Mouse (Mus musculus): ENCODE measurements at regions not wholly inside any gene's neighbourhood (a gene's known extent, or its start where the extent isn't known, plus 50 kb on each side); places are given as distances from the start of the nearest gene placed in this dataset.

DNA sequence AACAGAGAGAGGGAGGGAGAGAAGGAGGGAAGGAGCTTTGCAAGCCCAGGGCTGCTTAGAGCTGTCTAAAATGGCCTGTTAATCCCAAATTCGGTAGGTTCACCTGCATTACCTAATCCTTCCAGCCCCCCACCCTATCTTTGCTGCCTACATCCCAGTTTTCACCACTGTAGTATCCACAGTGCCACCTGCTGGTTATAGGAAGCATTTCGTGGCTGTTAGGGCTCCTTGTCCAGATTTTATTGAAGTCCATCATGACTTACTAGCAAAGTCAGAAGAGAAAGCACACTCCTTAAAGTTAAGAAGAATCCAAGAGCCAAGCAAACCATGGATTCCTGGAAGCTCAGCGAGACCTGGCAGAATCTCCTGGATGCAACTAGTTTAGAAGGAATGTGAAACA, 174.5 kb upstream of the Bmp4 start:
- DNase-seq, result peak; percentile 89
- ATAC-seq (ENCODE audit: insufficient read depth), result no peak
- no peak overlapping the region for H3K27ac ChIP-seq (ENCODE audit: low read depth)
- H3K4me2 ChIP-seq, result no peak overlapping the region
- no peaks in the 10 kb centered on the region for H3K9me3 ChIP-seq (ENCODE audit: low read depth, low read length)
- TF ChIP-seq CTCF (IDR thresholded peaks at IDR 0.05; ENCODE audit: low read depth), result peak; percentile 89
- peaks cover 11% of the 10 kb centered on the region for H3K4me1 ChIP-seq (ENCODE audit: insufficient read depth)
- no peaks in the 10 kb centered on the region for H3K27me3 ChIP-seq (ENCODE audit: insufficient read depth, low read length)
- H3K36me3 ChIP-seq (ENCODE audit: insufficient read depth), result no peaks in the 10 kb centered on the region
- H3K9ac ChIP-seq, result no peak overlapping the region
- no peak overlapping the region for H3K4me3 ChIP-seq (ENCODE audit: low read depth, low read length)
- 20% methylated on average over 3 of the region's 3 CpGs for WGBS

DNA sequence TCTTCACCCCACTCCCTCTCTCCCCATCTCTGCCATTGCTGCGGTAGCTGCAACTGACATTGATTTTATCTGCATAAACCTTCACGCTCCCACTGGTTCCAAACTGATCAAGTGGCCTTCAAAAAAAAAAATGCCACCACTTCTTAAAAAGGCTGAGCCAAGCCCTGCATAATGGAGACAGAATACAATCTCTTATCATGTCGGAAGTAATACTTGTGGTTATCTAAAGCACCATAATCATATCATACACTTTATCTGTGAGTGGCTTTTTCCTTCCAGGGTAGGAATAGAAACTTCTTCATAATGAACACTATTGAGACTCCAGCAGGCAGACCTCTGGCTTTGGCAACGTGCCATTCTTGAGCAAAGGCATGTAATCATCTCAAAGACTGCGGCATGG, 171.5 kb upstream of the Bmp4 start:
- Histone ChIP-seq H3K27me3 (ENCODE audit: insufficient read depth, low read length) (no peaks in the 10 kb centered on the region), H3K4me1 (ENCODE audit: insufficient read depth) (no peaks in the 10 kb centered on the region), H3K36me3 (ENCODE audit: insufficient read depth) (no peaks in the 10 kb centered on the region), H3K9ac (no peak overlapping the region), H3K4me3 (ENCODE audit: low read depth, low read length) (no peak overlapping the region), H3K9me3 (ENCODE audit: low read depth, low read length) (no peaks in the 10 kb centered on the region), H3K4me2 (no peak overlapping the region), H3K27ac (ENCODE audit: low read depth) (no peak overlapping the region)
- DNase-seq, result peak; percentile 75
- peak; percentile 38 for ATAC-seq (ENCODE audit: insufficient read depth)
- TF ChIP-seq CTCF (IDR thresholded peaks at IDR 0.05; ENCODE audit: low read depth), result no peak
- WGBS, result 55% methylated on average over 5 of the region's 5 CpGs

DNA sequence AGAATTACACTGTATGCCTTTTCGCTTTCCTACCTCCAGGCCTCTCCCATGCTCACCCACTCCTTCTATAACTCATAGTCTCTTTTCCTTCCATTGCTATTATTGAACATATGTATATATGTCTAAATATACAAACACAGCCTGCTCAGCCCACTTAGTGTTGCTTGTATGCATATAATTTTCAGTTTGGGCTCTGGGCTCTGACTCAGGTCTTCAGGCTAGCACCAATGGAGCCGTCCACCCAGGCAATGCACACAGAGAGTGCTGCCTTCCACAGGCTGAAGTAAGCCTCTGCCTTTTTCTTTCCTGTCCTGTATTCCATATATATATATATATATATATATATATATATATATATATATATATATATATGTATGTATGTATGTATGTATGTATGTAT, 162.8 kb upstream of the Bmp4 start:
- no peak overlapping the region for H3K4me3 ChIP-seq (ENCODE audit: low read depth, low read length)
- DNase-seq, result no peak
- no peak overlapping the region for H3K4me2 ChIP-seq
- no peaks in the 10 kb centered on the region for H3K27me3 ChIP-seq (ENCODE audit: insufficient read depth, low read length)
- no peak for ATAC-seq (ENCODE audit: insufficient read depth)
- H3K9ac ChIP-seq, result no peak overlapping the region
- H3K9me3 ChIP-seq (ENCODE audit: low read depth, low read length), result no peaks in the 10 kb centered on the region
- no peak overlapping the region for H3K27ac ChIP-seq (ENCODE audit: low read depth)
- 93% methylated on average over 2 of the region's 2 CpGs for WGBS
- TF ChIP-seq CTCF (IDR thresholded peaks at IDR 0.05; ENCODE audit: low read depth), result no peak
- no peaks in the 10 kb centered on the region for H3K36me3 ChIP-seq (ENCODE audit: insufficient read depth)
- no peaks in the 10 kb centered on the region for H3K4me1 ChIP-seq (ENCODE audit: insufficient read depth)

DNA sequence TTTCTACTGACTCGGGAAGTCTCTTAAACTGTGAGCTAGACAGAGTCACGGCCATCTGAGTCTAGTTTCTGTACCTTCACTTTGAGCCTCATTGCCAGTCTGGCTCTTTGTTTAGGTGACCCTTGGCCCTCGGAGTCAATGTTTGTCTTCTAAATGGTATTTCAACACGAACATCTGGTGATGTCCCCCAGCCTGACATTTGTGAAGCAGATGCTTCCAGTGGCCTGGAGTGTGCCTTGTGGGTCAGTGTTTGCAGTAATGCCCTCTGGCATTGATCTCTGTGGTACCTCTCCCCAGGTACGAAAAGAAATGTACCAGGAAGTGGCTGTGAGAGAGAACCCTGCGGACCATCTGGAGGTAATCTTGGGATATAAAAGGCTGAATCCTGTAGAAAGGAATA, 155.7 kb upstream of the Bmp4 start:
- no peaks in the 10 kb centered on the region for H3K27me3 ChIP-seq (ENCODE audit: insufficient read depth, low read length)
- H3K36me3 ChIP-seq (ENCODE audit: insufficient read depth), result no peaks in the 10 kb centered on the region
- no peak for DNase-seq
- H3K9ac ChIP-seq, result no peak overlapping the region
- H3K9me3 ChIP-seq (ENCODE audit: low read depth, low read length), result no peaks in the 10 kb centered on the region
- no peak overlapping the region for H3K27ac ChIP-seq (ENCODE audit: low read depth)
- H3K4me1 ChIP-seq (ENCODE audit: insufficient read depth), result no peaks in the 10 kb centered on the region
- TF ChIP-seq CTCF (IDR thresholded peaks at IDR 0.05; ENCODE audit: low read depth), result no peak
- H3K4me3 ChIP-seq (ENCODE audit: low read depth, low read length), result no peak overlapping the region
- H3K4me2 ChIP-seq, result no peak overlapping the region
- ATAC-seq (ENCODE audit: insufficient read depth), result no peak
- 41% methylated on average over 6 of the region's 6 CpGs for WGBS

DNA sequence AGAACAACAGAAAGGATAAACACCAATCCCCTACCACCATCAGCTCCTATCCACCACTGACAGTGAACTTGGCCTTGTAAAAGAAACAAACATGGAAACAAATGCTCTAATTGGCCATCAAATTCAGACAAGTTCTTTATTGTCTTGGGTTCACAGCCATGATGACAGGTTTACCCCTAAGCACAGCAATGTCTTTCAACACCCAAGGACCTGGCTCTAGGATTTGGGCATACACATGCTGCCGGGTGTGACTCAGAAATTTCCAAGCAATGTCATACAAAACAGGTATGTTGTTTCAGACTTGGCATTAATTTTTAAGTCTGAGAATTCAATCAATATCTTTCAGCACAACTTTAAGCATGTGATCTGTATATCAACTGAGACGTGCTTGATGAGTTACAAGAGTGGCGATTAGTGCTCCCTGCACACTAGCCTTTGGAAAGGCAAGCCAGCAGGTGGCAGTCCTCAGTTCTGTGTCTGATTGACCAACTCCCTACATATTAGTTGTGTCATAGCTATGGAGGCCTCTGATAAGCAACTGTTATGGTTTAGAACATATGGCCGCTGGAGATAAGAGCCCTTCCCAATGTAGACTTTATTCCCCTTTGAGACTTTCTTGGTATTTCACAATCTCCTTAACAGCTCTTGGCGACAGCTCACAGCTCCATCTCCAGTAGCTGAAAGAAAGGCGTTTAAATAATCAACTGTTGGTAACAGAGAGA, 149.2 kb upstream of the Bmp4 start:
- no peak overlapping the region for H3K9ac ChIP-seq
- H3K27ac ChIP-seq (ENCODE audit: low read depth), result no peak overlapping the region
- no peaks in the 10 kb centered on the region for H3K4me1 ChIP-seq (ENCODE audit: insufficient read depth)
- TF ChIP-seq CTCF (IDR thresholded peaks at IDR 0.05; ENCODE audit: low read depth), result no peak
- H3K4me2 ChIP-seq, result no peak overlapping the region
- no peak for ATAC-seq (ENCODE audit: insufficient read depth)
- H3K9me3 ChIP-seq (ENCODE audit: low read depth, low read length), result 0 out of 2 replicates have a peak, but pooled peaks cover 6% of the 10 kb centered on the region
- DNase-seq, result no peak
- H3K36me3 ChIP-seq (ENCODE audit: insufficient read depth), result no peaks in the 10 kb centered on the region
- no peaks in the 10 kb centered on the region for H3K27me3 ChIP-seq (ENCODE audit: insufficient read depth, low read length)
- WGBS, result 76% methylated on average over 6 of the region's 6 CpGs
- no peak overlapping the region for H3K4me3 ChIP-seq (ENCODE audit: low read depth, low read length)

DNA sequence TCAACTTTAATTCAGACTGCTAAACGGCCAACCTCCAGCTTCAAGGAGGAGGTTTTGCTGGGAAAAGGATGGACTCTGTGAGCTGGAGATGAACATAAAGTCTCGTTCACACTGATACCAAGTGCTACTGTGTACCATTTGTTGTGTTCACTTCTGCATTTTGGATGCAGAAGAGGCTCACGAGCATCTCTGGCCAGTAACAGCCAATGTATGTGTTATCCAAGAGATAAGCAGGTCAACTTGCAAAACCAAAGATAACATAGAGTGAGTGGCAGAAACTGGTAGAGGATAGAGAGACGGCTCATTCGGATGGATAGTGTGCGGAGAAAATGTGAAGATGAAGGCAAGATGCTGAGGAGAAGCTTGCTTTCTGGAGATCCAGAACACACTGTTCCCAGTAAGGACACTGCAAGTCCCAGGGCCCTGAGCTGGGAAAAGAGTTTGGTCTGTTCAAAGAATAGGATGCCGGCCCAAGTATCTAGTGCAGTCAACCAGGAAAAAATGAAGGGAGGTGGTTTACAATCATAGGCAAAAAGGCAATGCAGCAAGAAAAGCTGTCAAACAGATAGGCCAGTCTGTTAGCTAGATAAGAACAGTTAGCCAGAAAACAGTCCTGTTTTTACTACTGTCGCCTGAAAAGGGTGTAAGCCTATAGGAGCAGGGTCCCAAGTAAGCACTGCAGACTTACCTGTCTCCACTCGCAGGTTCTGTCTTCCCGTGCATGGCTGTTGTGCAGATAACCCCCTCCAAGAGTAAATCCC, 145.7 kb upstream of the Bmp4 start:
- Histone ChIP-seq H3K4me3 (ENCODE audit: low read depth, low read length) (no peak overlapping the region), H3K27me3 (ENCODE audit: insufficient read depth, low read length) (no peaks in the 10 kb centered on the region), H3K36me3 (ENCODE audit: insufficient read depth) (no peaks in the 10 kb centered on the region), H3K4me1 (ENCODE audit: insufficient read depth) (no peaks in the 10 kb centered on the region), H3K9me3 (ENCODE audit: low read depth, low read length) (0 out of 2 replicates have a peak, but pooled peaks cover 6% of the 10 kb centered on the region), H3K4me2 (no peak overlapping the region), H3K27ac (ENCODE audit: low read depth) (no peak overlapping the region), H3K9ac (no peak overlapping the region)
- DNase-seq, result no peak
- TF ChIP-seq CTCF (IDR thresholded peaks at IDR 0.05; ENCODE audit: low read depth), result no peak
- ATAC-seq (ENCODE audit: insufficient read depth), result no peak
- WGBS, result 74% methylated on average over 10 of the region's 10 CpGs

DNA sequence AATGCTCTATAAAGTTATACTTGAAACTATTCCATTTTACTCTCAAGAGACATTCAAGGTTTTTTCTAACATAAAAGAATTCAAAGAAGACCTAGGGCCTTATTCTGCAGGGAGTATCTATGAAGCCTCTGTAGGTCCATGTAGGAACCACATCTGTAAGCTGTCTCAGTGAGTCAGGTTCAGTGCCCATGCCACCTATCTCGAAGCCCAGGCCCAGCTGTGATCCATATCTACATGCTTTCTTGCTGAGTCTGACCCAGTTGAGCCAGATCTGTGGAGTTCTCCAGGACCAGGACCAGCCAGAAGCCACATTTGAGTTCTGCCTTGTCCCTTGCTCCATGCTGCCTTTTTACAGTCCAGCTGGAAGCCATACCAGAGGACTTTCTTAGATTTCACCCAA, 142.2 kb upstream of the Bmp4 start:
- Histone ChIP-seq H3K4me2 (no peak overlapping the region), H3K4me1 (ENCODE audit: insufficient read depth) (no peaks in the 10 kb centered on the region), H3K4me3 (ENCODE audit: low read depth, low read length) (no peak overlapping the region), H3K9ac (no peak overlapping the region), H3K36me3 (ENCODE audit: insufficient read depth) (no peaks in the 10 kb centered on the region), H3K27me3 (ENCODE audit: insufficient read depth, low read length) (no peaks in the 10 kb centered on the region), H3K27ac (ENCODE audit: low read depth) (no peak overlapping the region), H3K9me3 (ENCODE audit: low read depth, low read length) (no peaks in the 10 kb centered on the region)
- 74% methylated on average over 1 of the region's 1 CpGs for WGBS
- TF ChIP-seq CTCF (IDR thresholded peaks at IDR 0.05; ENCODE audit: low read depth), result no peak
- DNase-seq (no peak), ATAC-seq (ENCODE audit: insufficient read depth) (no peak)

Measured in lung, embryonic 14.5 days (tissue).